Mouse (Mus musculus): Measurements from ENCODE around the gene Ddx3y. TPM values are rescaled to one million over a fixed set of nuclear protein-coding genes. Genes with fewer than 3 reads are reported as not detected.

Ddx3y gene
- total RNA-seq (2021) (10 to 100 TPM in 1 of 2 experiments, not detected in 1; 67.3 TPM), polyA plus RNA-seq (2012; rRNA removed) (6.5 TPM in 1 of 2 replicates, not detected in the other)
- long read RNA-seq: 0 reads

GRCm38 (mm10) chrY:1286171-1286795 is at the start of gene Ddx3y:
Gene Ddx3y (minus strand): TSS chrY:1286629.
- intact Hi-C loops (cut with DNase I): no loop called here
- Histone ChIP-seq H3K4me3 (no peak within 1 kb of the TSS), H3K79me2 (replicated peaks; ENCODE audit: control insufficient read depth, insufficient read depth, low read length) (no peaks in the 10 kb centered on the region), H3K4me1 (ENCODE audit: control insufficient read depth, insufficient read depth, low read length) (no peaks in the 10 kb centered on the region; the same call in 1 of the 2 replicates), H3K27me3 (ENCODE audit: control insufficient read depth, insufficient read depth, low read length) (no peaks in the 10 kb centered on the region), H3K9ac (ENCODE audit: low read depth, low read length) (peak within 1 kb of the TSS; percentile 79), H3K36me3 (ENCODE audit: control insufficient read depth, insufficient read depth, low read length) (no peaks in the 10 kb centered on the region; the same call in 1 of the 2 replicates), H3K27ac (no peak within 1 kb of the TSS)
- WGBS: 5% methylated on average over 25 of the region's 31 CpGs
- no peak for TF ChIP-seq POLR2A (IDR thresholded peaks at IDR 0.05; ENCODE audit: insufficient read depth, low read depth, low read length)
- no peak for TF ChIP-seq CTCF (IDR thresholded peaks at IDR 0.05)
- no peak for TF ChIP-seq EP300 (IDR thresholded peaks at IDR 0.05; ENCODE audit: insufficient read depth, low read depth, low read length)
- DNase-seq: peak in 1 of 2 experiments; percentile 83

GRCm38 (mm10) chrY:1293708-1294107 is 7.3 kb upstream of the Ddx3y start:
- no peak overlapping the region for H3K4me3 ChIP-seq
- intact Hi-C loops (cut with DNase I): no loop called here
- TF ChIP-seq CTCF (IDR thresholded peaks at IDR 0.05): no peak
- no peak for TF ChIP-seq POLR2A (IDR thresholded peaks at IDR 0.05; ENCODE audit: insufficient read depth, low read depth, low read length)
- no peak for TF ChIP-seq EP300 (IDR thresholded peaks at IDR 0.05; ENCODE audit: insufficient read depth, low read depth, low read length)

GRCm38 (mm10) chrY:1285735-1286134 is 694 bp downstream of the Ddx3y start:
- H3K79me2 ChIP-seq (replicated peaks; ENCODE audit: control insufficient read depth, insufficient read depth, low read length): no peaks in the 10 kb centered on the region
- no peaks in the 10 kb centered on the region; the same call in 1 of the 2 replicates for H3K4me1 ChIP-seq (ENCODE audit: control insufficient read depth, insufficient read depth, low read length)
- no peak overlapping the region for H3K27ac ChIP-seq
- no peak for TF ChIP-seq POLR2A (IDR thresholded peaks at IDR 0.05; ENCODE audit: insufficient read depth, low read depth, low read length)
- no peak for TF ChIP-seq CTCF (IDR thresholded peaks at IDR 0.05)
- no peak for TF ChIP-seq EP300 (IDR thresholded peaks at IDR 0.05; ENCODE audit: insufficient read depth, low read depth, low read length)
- intact Hi-C loops (cut with DNase I): no loop called here
- no peaks in the 10 kb centered on the region; the same call in 1 of the 2 replicates for H3K36me3 ChIP-seq (ENCODE audit: control insufficient read depth, insufficient read depth, low read length)
- H3K9ac ChIP-seq (ENCODE audit: low read depth, low read length): peak overlapping the region; percentile 79
- no peak overlapping the region for H3K4me3 ChIP-seq
- DNase-seq: peak in 1 of 2 experiments; percentile 41
- 7% methylated on average over 11 of the region's 12 CpGs for WGBS
- no peaks in the 10 kb centered on the region for H3K27me3 ChIP-seq (ENCODE audit: control insufficient read depth, insufficient read depth, low read length)

More at GRCm38 (mm10) chrY:1293708-1294107, 7.3 kb upstream of the Ddx3y start:
- Histone ChIP-seq H3K4me1 (ENCODE audit: control insufficient read depth, insufficient read depth, low read length) (no peaks in the 10 kb centered on the region), H3K27ac (no peak overlapping the region), H3K36me3 (ENCODE audit: control insufficient read depth, insufficient read depth, low read length) (no peaks in the 10 kb centered on the region), H3K9ac (ENCODE audit: low read depth, low read length) (no peak overlapping the region), H3K79me2 (replicated peaks; ENCODE audit: control insufficient read depth, insufficient read depth, low read length) (no peaks in the 10 kb centered on the region), H3K27me3 (ENCODE audit: control insufficient read depth, insufficient read depth, low read length) (no peaks in the 10 kb centered on the region)
- DNase-seq: no peak

GRCm38 (mm10) chrY:1246117-1246516 is 40.3 kb downstream of the Ddx3y start:
- intact Hi-C loops (cut with DNase I): no loop called here
- H3K4me3 ChIP-seq: no peak overlapping the region

GRCm38 (mm10) chrY:1245426-1245863 is 41.0 kb downstream of the Ddx3y start, which contains the start of gene Uty:
Gene Uty (minus strand): TSS chrY:1245759.
- peak within 1 kb of the TSS; percentile 77 for H3K9ac ChIP-seq (ENCODE audit: low read depth, low read length)
- H3K27ac ChIP-seq: no peak within 1 kb of the TSS
- TF ChIP-seq CTCF (IDR thresholded peaks at IDR 0.05) (no peak), POLR2A (IDR thresholded peaks at IDR 0.05; ENCODE audit: insufficient read depth, low read depth, low read length) (peak; percentile 67), EP300 (IDR thresholded peaks at IDR 0.05; ENCODE audit: insufficient read depth, low read depth, low read length) (0 out of 2 replicates have a peak, but pooled peaks have one; percentile 49)
- H3K27me3 ChIP-seq (ENCODE audit: control insufficient read depth, insufficient read depth, low read length): no peaks in the 10 kb centered on the region
- no peaks in the 10 kb centered on the region for H3K79me2 ChIP-seq (replicated peaks; ENCODE audit: control insufficient read depth, insufficient read depth, low read length)
- H3K4me3 ChIP-seq: no peak within 1 kb of the TSS
- no peaks in the 10 kb centered on the region for H3K36me3 ChIP-seq (ENCODE audit: control insufficient read depth, insufficient read depth, low read length)
- peak in 1 of 2 experiments; percentile 83 for DNase-seq
- intact Hi-C loops (cut with DNase I): no loop called here
- H3K4me1 ChIP-seq (ENCODE audit: control insufficient read depth, insufficient read depth, low read length): no peaks in the 10 kb centered on the region
- WGBS: 2% methylated on average over 17 of the region's 21 CpGs

More at GRCm38 (mm10) chrY:1246117-1246516, 40.3 kb downstream of the Ddx3y start:
- H3K79me2 ChIP-seq (replicated peaks; ENCODE audit: control insufficient read depth, insufficient read depth, low read length): no peaks in the 10 kb centered on the region
- no peaks in the 10 kb centered on the region for H3K27me3 ChIP-seq (ENCODE audit: control insufficient read depth, insufficient read depth, low read length)
- WGBS: 31% methylated on average over 4 of the region's 6 CpGs
- DNase-seq: no peak
- no peaks in the 10 kb centered on the region for H3K36me3 ChIP-seq (ENCODE audit: control insufficient read depth, insufficient read depth, low read length)
- no peak overlapping the region for H3K9ac ChIP-seq (ENCODE audit: low read depth, low read length)
- TF ChIP-seq CTCF (IDR thresholded peaks at IDR 0.05) (no peak), POLR2A (IDR thresholded peaks at IDR 0.05; ENCODE audit: insufficient read depth, low read depth, low read length) (no peak)
- H3K27ac ChIP-seq: no peak overlapping the region
- H3K4me1 ChIP-seq (ENCODE audit: control insufficient read depth, insufficient read depth, low read length): no peaks in the 10 kb centered on the region

GRCm38 (mm10) chrY:1244940-1245339 is 41.5 kb downstream of the Ddx3y start:
- intact Hi-C loops (cut with DNase I): no loop called here
- Histone ChIP-seq H3K27me3 (ENCODE audit: control insufficient read depth, insufficient read depth, low read length) (no peaks in the 10 kb centered on the region), H3K27ac (no peak overlapping the region), H3K36me3 (ENCODE audit: control insufficient read depth, insufficient read depth, low read length) (no peaks in the 10 kb centered on the region), H3K4me3 (no peak overlapping the region), H3K79me2 (replicated peaks; ENCODE audit: control insufficient read depth, insufficient read depth, low read length) (no peaks in the 10 kb centered on the region), H3K9ac (ENCODE audit: low read depth, low read length) (peak overlapping the region; percentile 77), H3K4me1 (ENCODE audit: control insufficient read depth, insufficient read depth, low read length) (no peaks in the 10 kb centered on the region)
- TF ChIP-seq EP300 (IDR thresholded peaks at IDR 0.05; ENCODE audit: insufficient read depth, low read depth, low read length) (no peak), CTCF (IDR thresholded peaks at IDR 0.05) (no peak), POLR2A (IDR thresholded peaks at IDR 0.05; ENCODE audit: insufficient read depth, low read depth, low read length) (no peak)
- DNase-seq: no peak
- WGBS: 0% methylated on average over 4 of the region's 9 CpGs

All from heart, adult 2 months (tissue).